Mouse (Mus musculus) ES-Bruce4 (cell line): ENCODE measurements around the gene Bcl2l12.

Experiments
- CTCF ChIP-seq: IDR thresholded peaks from one replicate; pipeline ENCODE4 v1.8.1; 2011; ENCODE audit warnings: low read depth, low read length
- POLR2A ChIP-seq: IDR thresholded peaks from one replicate; pipeline ENCODE4 v1.8.1; 2011; ENCODE audit warnings: low read length; ENCODE audit not compliant: insufficient read depth

GRCm38 (mm10) chr7:44959281-44959680 lies 39.2 kb downstream of the Bcl2l12 start:
- TF ChIP-seq POLR2A (no peak), CTCF (no peak)
